7 mouse cellular contexts compared by ENCODE assay signal in genomic region chr9:16502673-16503343, GRCm38 (mm10). TPM values are rescaled to one million over a fixed set of nuclear protein-coding genes. Genes with fewer than 3 reads are reported as not detected.
DNase-seq lines count a peak whose midpoint lies in the region; ATAC-seq lines count a peak whose summit lies in the region.

No protein-coding gene starts in this region.

- H3K4me3 ChIP-seq in kidney, embryonic 15.5 days (replicated peaks) = peak overlapping the region; percentile 67
- H3K4me3 ChIP-seq in embryonic facial prominence, embryonic 11.5 days (ENCODE audit: low read depth, low read length) = peak overlapping the region; percentile 59
- peak overlapping the region; percentile 68 for H3K4me3 ChIP-seq in hindbrain, embryonic 12.5 days
- H3K4me3 ChIP-seq in midbrain, embryonic 12.5 days = peak overlapping the region; percentile 69

- 12% methylated on average over 13 of the region's 13 CpGs for WGBS in kidney, embryonic 15.5 days
- WGBS in embryonic facial prominence, embryonic 11.5 days = 10% methylated on average over 13 of the region's 13 CpGs
- 10% methylated on average over 13 of the region's 13 CpGs for WGBS in hindbrain, embryonic 12.5 days
- 10% methylated on average over 13 of the region's 13 CpGs for WGBS in midbrain, embryonic 12.5 days

- no peak for ATAC-seq in kidney, embryonic 15.5 days (replicated peaks; ENCODE audit: low FRiP score)
- no peak for ATAC-seq in embryonic facial prominence, embryonic 11.5 days (replicated peaks; ENCODE audit: insufficient number of reproducible peaks, low FRiP score, low TSS enrichment, low read depth)
- ATAC-seq in hindbrain, embryonic 12.5 days (ENCODE audit: low FRiP score) = no peak
- no peak for ATAC-seq in midbrain, embryonic 12.5 days (ENCODE audit: low FRiP score, low read depth)
- ATAC-seq in megakaryocyte, adult 5-6 weeks (ENCODE audit: poor library complexity, severe bottlenecking) = no peak

- H3K27me3 ChIP-seq in kidney, embryonic 15.5 days = peaks cover 18% of the 10 kb centered on the region
- no peaks in the 10 kb centered on the region for H3K27me3 ChIP-seq in embryonic facial prominence, embryonic 11.5 days (ENCODE audit: control insufficient read depth, insufficient read depth, low read length)
- no peaks in the 10 kb centered on the region for H3K27me3 ChIP-seq in hindbrain, embryonic 12.5 days
- peaks cover 3% of the 10 kb centered on the region; the same call in 1 of the 2 replicates for H3K27me3 ChIP-seq in midbrain, embryonic 12.5 days

- no peaks in the 10 kb centered on the region for H3K9me3 ChIP-seq in kidney, embryonic 15.5 days (replicated peaks)
- no peaks in the 10 kb centered on the region for H3K9me3 ChIP-seq in embryonic facial prominence, embryonic 11.5 days (replicated peaks; ENCODE audit: control insufficient read depth, low read length)
- no peaks in the 10 kb centered on the region for H3K9me3 ChIP-seq in hindbrain, embryonic 12.5 days (replicated peaks)
- H3K9me3 ChIP-seq in midbrain, embryonic 12.5 days = no peaks in the 10 kb centered on the region

- no peaks in the 10 kb centered on the region for H3K36me3 ChIP-seq in kidney, embryonic 15.5 days
- H3K36me3 ChIP-seq in embryonic facial prominence, embryonic 11.5 days (replicated peaks; ENCODE audit: control insufficient read depth, insufficient read depth, low read depth, low read length) = no peaks in the 10 kb centered on the region
- H3K36me3 ChIP-seq in hindbrain, embryonic 12.5 days = no peaks in the 10 kb centered on the region
- no peaks in the 10 kb centered on the region for H3K36me3 ChIP-seq in midbrain, embryonic 12.5 days

- no peak overlapping the region for H3K27ac ChIP-seq in kidney, embryonic 15.5 days
- H3K27ac ChIP-seq in embryonic facial prominence, embryonic 11.5 days (replicated peaks; ENCODE audit: low read depth, low read length) = no peak overlapping the region
- peak overlapping the region; percentile 94 for H3K27ac ChIP-seq in hindbrain, embryonic 12.5 days
- 0 out of 2 replicates have a peak overlapping the region, but pooled peaks have one; percentile 92 for H3K27ac ChIP-seq in midbrain, embryonic 12.5 days (replicated peaks)

- no peak for DNase-seq in kidney, postnatal 14 days
- DNase-seq in embryonic facial prominence, embryonic 11.5 days (ENCODE audit: low spot score) = no peak
- no peak for DNase-seq in ovary, adult 18-20 months (ENCODE audit: low spot score)

- peaks cover 27% of the 10 kb centered on the region for H3K4me1 ChIP-seq in kidney, embryonic 15.5 days
- H3K4me1 ChIP-seq in embryonic facial prominence, embryonic 11.5 days (ENCODE audit: control insufficient read depth, insufficient read depth, low read length) = no peaks in the 10 kb centered on the region
- H3K4me1 ChIP-seq in hindbrain, embryonic 12.5 days = peaks cover 23% of the 10 kb centered on the region
- H3K4me1 ChIP-seq in midbrain, embryonic 12.5 days = peaks cover 23% of the 10 kb centered on the region

- peak overlapping the region; percentile 98 for H3K4me2 ChIP-seq in kidney, embryonic 15.5 days
- peak overlapping the region; percentile 94 for H3K4me2 ChIP-seq in embryonic facial prominence, embryonic 11.5 days (ENCODE audit: low read depth, low read length)
- peak overlapping the region; percentile 71 for H3K4me2 ChIP-seq in hindbrain, embryonic 12.5 days (replicated peaks)
- peak overlapping the region; percentile 69 for H3K4me2 ChIP-seq in midbrain, embryonic 12.5 days (replicated peaks)

- 0 out of 2 replicates have a peak overlapping the region, but pooled peaks have one; percentile 56 for H3K9ac ChIP-seq in kidney, embryonic 15.5 days
- peak overlapping the region; percentile 50 for H3K9ac ChIP-seq in embryonic facial prominence, embryonic 11.5 days (replicated peaks; ENCODE audit: low read length)
- peak overlapping the region; percentile 72; the same call in 1 of the 2 replicates for H3K9ac ChIP-seq in hindbrain, embryonic 12.5 days
- peak overlapping the region; percentile 86 for H3K9ac ChIP-seq in midbrain, embryonic 12.5 days (replicated peaks)

RNA-seq across cellular contexts. Expression of gene Fat3, which starts 1.7 kb away (rescaled TPM):
- 2.9 and 3.3 TPM in 2 replicates for polyA plus RNA-seq in kidney, embryonic 15.5 days (2015; fragmentation: Nextera tagmentation; extraction: Ambion mirVana)
- polyA plus RNA-seq in embryonic facial prominence, embryonic 11.5 days (2014; fragmentation: Nextera tagmentation; extraction: Ambion mirVana) = 4.1 and 4.6 TPM in 2 replicates
- 11.6 and 12.2 TPM in 2 replicates for polyA plus RNA-seq in hindbrain, embryonic 12.5 days (2016; fragmentation: Nextera tagmentation; extraction: Ambion mirVana)
- polyA plus RNA-seq in midbrain, embryonic 12.5 days (2016; fragmentation: Nextera tagmentation; extraction: Ambion mirVana) = 12.3 and 13.2 TPM in 2 replicates
- not detected in 2 replicates for total RNA-seq in megakaryocyte, adult 5-6 weeks (2015)
- 0.11 and 0.12 TPM in 2 replicates for total RNA-seq in megakaryocyte, adult 5-6 weeks (2017)

Comparison
In these comparisons a context has a peak if more than half of its experiments do, and no peak if none do; other contexts are left out.
1. H3K27ac ChIP-seq: peak in hindbrain, embryonic 12.5 days (single experiment) and midbrain, embryonic 12.5 days (single experiment); none in kidney, embryonic 15.5 days (single experiment) and embryonic facial prominence, embryonic 11.5 days (single experiment).
2. Peak in every context shown above with its lines, with median percentiles within 50 percentile points of each other: H3K4me2 ChIP-seq, H3K4me3 ChIP-seq and H3K9ac ChIP-seq.